Mouse (Mus musculus) bone marrow macrophage, adult 2 months (primary cell): ENCODE data around the gene Cpvl.

Source experiments
- CTCF ChIP-seq: IDR thresholded peaks from 2 replicates; pipeline ENCODE4 v1.5.1; 2012; ENCODE audit warnings: low read depth, mild to moderate bottlenecking, low read length, moderate library complexity
- POLR2A ChIP-seq: IDR thresholded peaks from 2 replicates; pipeline ENCODE4 v1.6.1; 2012; ENCODE audit warnings: mild to moderate bottlenecking, low read depth, low read length, borderline replicate concordance

DNA sequence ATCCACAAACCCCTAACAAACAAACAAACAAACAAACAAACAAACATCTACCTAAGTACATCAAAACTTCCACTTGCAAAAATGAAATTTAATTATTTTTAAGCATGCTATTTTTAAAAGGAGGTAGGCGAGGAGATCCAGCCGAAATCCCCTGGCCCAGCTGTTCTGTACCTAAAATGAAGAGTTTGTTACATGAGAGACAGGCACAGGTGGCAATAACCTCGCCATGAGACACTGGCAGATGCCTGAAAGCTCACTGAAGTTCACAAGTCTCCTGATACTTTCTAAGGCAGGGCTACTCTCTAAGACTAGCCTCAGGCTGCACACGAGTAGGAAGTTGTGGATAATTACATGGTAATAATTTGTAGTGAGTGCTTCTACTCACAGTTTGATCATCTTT is 26.8 kb upstream of the Cpvl start:
- no peak for TF ChIP-seq POLR2A
- TF ChIP-seq CTCF: no peak
